Mouse (Mus musculus) kidney, adult 2 months (tissue): ENCODE measurements at regions not wholly inside any gene's neighbourhood (a gene's known extent, or its start where the extent isn't known, plus 50 kb on each side); places are given as distances from the start of the nearest gene placed in this dataset.

Experiments
- DNase-seq: peaks from one replicate; pipeline ENCODE4 v3.0.0; 2021
- H3K27ac ChIP-seq: fragments of 200-500 bp; 2 replicates; pipeline ENCODE4 v1.5.1; 2012; ENCODE audit warnings: low read depth, low read length, control low read depth, inconsistent platforms; ENCODE audit not compliant: insufficient read depth
- H3K27me3 ChIP-seq: fragments of 200-500 bp; replicated peaks from 2 replicates; pipeline ENCODE4 v1.6.1; 2012; ENCODE audit warnings: mild to moderate bottlenecking, moderate library complexity, low read length, inconsistent platforms; ENCODE audit not compliant: control insufficient read depth, insufficient read depth
- H3K36me3 ChIP-seq: fragments of 200-500 bp; 2 replicates; pipeline ENCODE4 v1.6.1; 2012; ENCODE audit warnings: mild to moderate bottlenecking, moderate library complexity, low read length, inconsistent platforms; ENCODE audit not compliant: control insufficient read depth, insufficient read depth
- H3K4me1 ChIP-seq: fragments of 200-500 bp; 2 replicates; pipeline ENCODE4 v1.6.1; 2011; ENCODE audit warnings: low read length; ENCODE audit not compliant: control insufficient read depth, insufficient read depth
- H3K4me3 ChIP-seq: fragments of 200-500 bp; 2 replicates; pipeline ENCODE4 v1.5.1; 2011; ENCODE audit warnings: mild to moderate bottlenecking, low read depth, low read length, control low read depth; ENCODE audit not compliant: insufficient read depth
- CTCF ChIP-seq: fragments of 200-500 bp; conservative IDR thresholded peaks from 2 replicates; pipeline ENCODE4 v1.5.1; 2011; ENCODE audit warnings: low read depth, mild to moderate bottlenecking, control low read depth, low read length, moderate library complexity, mixed read lengths; ENCODE audit not compliant: insufficient read depth, insufficient read length
- POLR2A ChIP-seq: fragments of 200-500 bp; IDR thresholded peaks from one replicate; pipeline ENCODE4 v1.6.1; 2011; ENCODE audit warnings: low read depth, low read length, control low read depth
- WGBS: fragments of 180-500 bp; shearing (Covaris S2); methylation state at CpG from one replicate; pipeline ENCODE4 v1.1.7; 2018; 5-methylcytosine and 5-hydroxymethylcytosine counted together

DNA sequence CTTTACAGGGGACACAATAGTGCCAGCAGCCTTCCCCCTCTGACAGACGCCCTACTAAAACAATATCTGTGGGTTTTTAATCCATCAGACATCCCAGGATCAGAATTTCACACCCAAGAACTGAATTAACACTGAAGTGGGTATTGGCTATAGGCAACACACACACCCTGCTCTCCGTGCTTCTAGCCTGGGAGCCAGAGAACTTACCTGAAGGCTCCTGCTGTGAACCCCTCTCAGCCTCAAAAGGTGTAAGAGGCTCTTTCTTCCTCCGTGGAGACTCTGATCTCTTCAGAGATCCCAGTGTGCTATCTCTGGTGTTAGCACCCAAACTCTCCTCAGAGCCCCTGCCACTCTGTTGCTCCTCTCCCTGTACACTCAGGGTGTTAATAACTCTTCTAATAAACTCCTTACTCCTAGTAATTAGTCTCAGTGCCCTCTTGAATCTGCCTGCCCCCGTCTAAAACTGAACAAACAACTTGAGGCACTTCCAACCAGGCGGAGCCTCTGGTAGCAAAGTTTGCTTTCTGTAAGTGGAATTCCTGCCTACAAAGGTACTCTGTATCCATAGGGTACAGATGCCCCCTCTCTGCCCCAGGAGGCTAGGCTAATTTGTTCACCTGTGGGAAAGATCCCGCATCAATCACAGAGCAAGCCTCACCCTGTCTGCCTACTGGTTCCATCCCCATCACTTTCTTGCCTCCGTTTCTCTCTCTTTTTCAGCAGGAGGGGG is 452.9 kb upstream of the Fam19a5 start:
- H3K27me3 ChIP-seq, result no peaks in the 10 kb centered on the region
- WGBS, result 58% methylated on average over 7 of the region's 7 CpGs
- no peaks in the 10 kb centered on the region for H3K36me3 ChIP-seq
- no peak for DNase-seq
- TF ChIP-seq POLR2A (no peak), CTCF (no peak)
- H3K4me1 ChIP-seq, result no peaks in the 10 kb centered on the region
- H3K4me3 ChIP-seq, result no peak overlapping the region
- H3K27ac ChIP-seq, result no peak overlapping the region

- DNase-seq, result no peak
- H3K36me3 ChIP-seq, result no peaks in the 10 kb centered on the region
- no peak overlapping the region for H3K27ac ChIP-seq
- no peaks in the 10 kb centered on the region for H3K27me3 ChIP-seq
- no peaks in the 10 kb centered on the region for H3K4me1 ChIP-seq
- TF ChIP-seq POLR2A, result no peak
- no peak for TF ChIP-seq CTCF
- WGBS, result 67% methylated on average over 4 of the region's 4 CpGs
- no peak overlapping the region for H3K4me3 ChIP-seq
Observed at GRCm38 (mm10) chr15:87097206-87097605, 446.9 kb upstream of the Fam19a5 start.

DNA sequence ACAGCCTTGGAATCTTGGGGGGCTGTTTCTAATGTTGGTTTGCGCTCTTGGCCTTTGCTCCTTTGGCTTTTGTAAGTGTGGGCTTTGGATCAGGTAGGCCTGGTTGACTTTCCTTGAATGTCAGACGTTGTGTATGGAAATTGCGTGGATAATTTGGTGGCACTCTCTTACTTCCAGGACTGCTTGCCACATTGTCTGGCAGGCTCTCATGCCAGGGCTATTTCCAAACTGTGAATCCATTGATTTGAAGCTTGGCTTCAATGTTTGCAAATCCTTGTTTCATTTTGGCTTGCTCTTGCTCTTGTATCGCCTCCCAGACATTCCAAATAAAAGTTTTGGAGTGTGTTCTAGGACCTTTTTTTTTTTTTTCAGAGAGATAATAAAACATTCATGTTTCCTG is 443.0 kb upstream of the Fam19a5 start:
- no peaks in the 10 kb centered on the region for H3K27me3 ChIP-seq
- WGBS, result 89% methylated on average over 4 of the region's 4 CpGs
- no peaks in the 10 kb centered on the region for H3K36me3 ChIP-seq
- no peak for TF ChIP-seq POLR2A
- no peak for TF ChIP-seq CTCF
- H3K4me3 ChIP-seq, result no peak overlapping the region
- H3K4me1 ChIP-seq, result no peaks in the 10 kb centered on the region
- no peak overlapping the region for H3K27ac ChIP-seq
- no peak for DNase-seq

GRCm38 (mm10) chr15:87102211-87102610 is 441.9 kb upstream of the Fam19a5 start:
- no peak for TF ChIP-seq CTCF
- TF ChIP-seq POLR2A, result no peak
- H3K4me3 ChIP-seq, result no peak overlapping the region
- H3K36me3 ChIP-seq, result no peaks in the 10 kb centered on the region
- 81% methylated on average over 4 of the region's 4 CpGs for WGBS
- H3K27me3 ChIP-seq, result no peaks in the 10 kb centered on the region
- H3K27ac ChIP-seq, result no peak overlapping the region
- DNase-seq, result no peak
- H3K4me1 ChIP-seq, result no peaks in the 10 kb centered on the region

GRCm38 (mm10) chr15:87105951-87106350 is 438.1 kb upstream of the Fam19a5 start:
- H3K27me3 ChIP-seq, result no peaks in the 10 kb centered on the region
- H3K4me3 ChIP-seq, result no peak overlapping the region
- TF ChIP-seq CTCF, result no peak
- TF ChIP-seq POLR2A, result no peak
- H3K27ac ChIP-seq, result no peak overlapping the region
- DNase-seq, result no peak
- 86% methylated on average over 8 of the region's 8 CpGs for WGBS
- H3K36me3 ChIP-seq, result no peaks in the 10 kb centered on the region
- H3K4me1 ChIP-seq, result no peaks in the 10 kb centered on the region

GRCm38 (mm10) chr15:87107701-87108100 is 436.4 kb upstream of the Fam19a5 start:
- Histone ChIP-seq H3K4me1 (no peaks in the 10 kb centered on the region), H3K4me3 (no peak overlapping the region), H3K27me3 (no peaks in the 10 kb centered on the region), H3K36me3 (no peaks in the 10 kb centered on the region), H3K27ac (no peak overlapping the region)
- no peak for DNase-seq
- no peak for TF ChIP-seq CTCF
- TF ChIP-seq POLR2A, result no peak
- WGBS, result 71% methylated on average over 4 of the region's 4 CpGs

DNA sequence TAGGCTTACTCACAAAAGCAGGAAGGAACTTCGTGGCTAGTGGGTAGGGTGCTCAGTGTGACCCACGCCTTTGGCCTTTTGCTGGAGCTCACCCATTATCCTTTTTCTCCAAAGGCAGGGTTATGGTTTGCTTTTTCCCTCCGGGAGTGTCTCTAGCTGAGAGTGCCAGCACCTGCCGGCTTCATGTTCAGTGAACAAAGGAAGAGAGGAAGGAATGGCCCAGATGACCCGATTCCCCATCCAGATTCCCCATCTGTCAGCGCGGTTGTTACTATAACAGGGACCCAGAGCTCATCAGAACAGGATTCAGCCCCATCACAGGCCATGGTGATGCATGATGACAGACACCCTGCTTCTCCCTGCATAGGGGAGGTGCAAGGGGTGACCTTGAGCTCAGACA is 435.7 kb upstream of the Fam19a5 start:
- H3K36me3 ChIP-seq, result no peaks in the 10 kb centered on the region
- no peak for DNase-seq
- no peak overlapping the region for H3K27ac ChIP-seq
- H3K4me1 ChIP-seq, result no peaks in the 10 kb centered on the region
- H3K27me3 ChIP-seq, result no peaks in the 10 kb centered on the region
- TF ChIP-seq CTCF, result no peak
- no peak for TF ChIP-seq POLR2A
- H3K4me3 ChIP-seq, result no peak overlapping the region
- WGBS, result 78% methylated on average over 7 of the region's 7 CpGs
